Mouse (Mus musculus) effector memory CD4-positive, alpha-beta T cell, adult 5 months (primary cell): ENCODE data around the gene Kl. TPM values are rescaled to one million over a fixed set of nuclear protein-coding genes. Genes with fewer than 3 reads are reported as not detected.

ENCODE experiments used
- polyA plus RNA-seq: library from polyadenylated mRNA; unstranded; fragments of 100-300 nt; shearing (Covaris generic); gene quantifications from one replicate; pipeline ENCODE4 v1.2.1, GENCODE M21; 2017

The Kl gene
- 0.10 TPM for polyA plus RNA-seq

DNA sequence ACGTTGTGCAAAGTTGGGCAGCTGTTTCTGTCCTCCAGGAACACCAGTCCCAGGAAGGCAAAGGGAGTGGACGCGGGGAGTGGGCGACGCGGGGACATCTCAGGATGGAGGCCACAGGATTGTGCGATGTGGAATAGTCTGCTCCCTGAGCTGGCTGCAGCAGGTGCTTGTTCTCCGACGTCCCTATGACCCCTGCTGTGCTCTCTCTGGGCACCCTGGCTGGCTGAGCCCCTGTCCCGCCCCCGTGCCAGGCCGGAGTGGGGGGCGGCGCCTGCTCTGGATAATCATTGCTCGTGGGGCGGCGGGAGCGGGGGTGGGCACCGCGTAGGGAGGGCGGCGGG, at the start of gene Kl:
Gene Kl, plus strand, starts transcription at position 280 of the 341 bp plus-strand sequence.

